Mouse (Mus musculus) embryonic fibroblast, embryonic 13.5 days (primary cell): Measurements from ENCODE around the gene Kpna2.

ENCODE experiments used
- CTCF ChIP-seq: IDR thresholded peaks from 2 replicates; pipeline ENCODE4 v1.5.1; 2011; ENCODE audit warnings: mild to moderate bottlenecking, control low read depth, low read length, moderate library complexity, borderline replicate concordance; ENCODE audit not compliant: insufficient read depth
- POLR2A ChIP-seq: IDR thresholded peaks from 2 replicates; pipeline ENCODE4 v1.6.1; 2011; ENCODE audit warnings: low read depth, mild to moderate bottlenecking, control low read depth, low read length, moderate library complexity

DNA sequence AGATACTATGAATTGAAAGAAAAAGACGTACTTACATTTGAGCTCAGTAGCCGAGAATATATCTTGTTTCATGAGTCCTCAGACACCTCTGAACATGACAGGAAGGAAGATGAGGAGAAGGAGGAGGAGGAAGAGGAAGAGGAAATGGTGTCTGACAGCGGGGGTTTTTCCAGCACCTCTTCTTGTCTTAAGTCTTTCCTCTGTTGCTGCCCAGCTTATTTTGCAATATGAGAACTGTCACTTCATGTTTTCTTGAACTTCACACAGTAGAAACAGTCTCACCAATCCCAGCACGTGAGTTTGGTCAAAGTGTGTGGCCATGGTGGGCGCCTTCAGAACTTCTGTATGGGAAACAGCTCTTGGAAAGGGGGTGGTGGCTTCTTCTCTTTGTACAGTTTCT is 26.3 kb downstream of the Kpna2 start:
- TF ChIP-seq POLR2A (no peak), CTCF (no peak)
